Mouse (Mus musculus) kidney, embryonic 15.5 days (tissue): ENCODE measurements around the gene Prkar1b. TPM values are rescaled to one million over a fixed set of nuclear protein-coding genes. Genes with fewer than 3 reads are reported as not detected.
A peak's percentile ranks its signal among the peaks of the same experiment; 100 is the strongest.

Source experiments
- ATAC-seq: fragments of 200-750 bp; cut with Nextera tagmentation; replicated peaks from 2 replicates; pipeline ENCODE4 v1.8.0; 2017; ENCODE audit warnings: moderate TSS enrichment; ENCODE audit not compliant: low FRiP score
- H3K27ac ChIP-seq: fragments of 300-500 bp; sonication (generic); 2 replicates; pipeline ENCODE4 v1.5.1; 2015; ENCODE audit warnings: mild to moderate bottlenecking, inconsistent platforms
- H3K27me3 ChIP-seq: fragments of 300-500 bp; sonication (generic); 2 replicates; pipeline ENCODE4 v1.6.1; 2015; ENCODE audit warnings: inconsistent platforms
- H3K36me3 ChIP-seq: fragments of 300-500 bp; sonication (generic); 2 replicates; pipeline ENCODE4 v1.6.1; 2015; ENCODE audit warnings: inconsistent platforms
- H3K4me1 ChIP-seq: fragments of 300-500 bp; sonication (generic); 2 replicates; pipeline ENCODE4 v1.6.1; 2015; ENCODE audit warnings: inconsistent platforms
- H3K4me2 ChIP-seq: fragments of 300-500 bp; sonication (generic); 2 replicates; pipeline ENCODE4 v1.6.1; 2015; ENCODE audit warnings: moderate library complexity, mild to moderate bottlenecking, inconsistent platforms
- H3K4me3 ChIP-seq: fragments of 300-500 bp; sonication (generic); replicated peaks from 2 replicates; pipeline ENCODE4 v1.5.1; 2015; ENCODE audit warnings: mild to moderate bottlenecking, inconsistent platforms
- H3K9ac ChIP-seq: fragments of 300-500 bp; sonication (generic); 2 replicates; pipeline ENCODE4 v1.6.1; 2015; ENCODE audit warnings: mild to moderate bottlenecking, inconsistent platforms
- H3K9me3 ChIP-seq: fragments of 300-500 bp; sonication (generic); replicated peaks from 2 replicates; pipeline ENCODE4 v1.6.1; 2016; ENCODE audit warnings: inconsistent platforms
- WGBS: fragments of 180-500 bp; shearing (Covaris S2); methylation state at CpG from one replicate; pipeline ENCODE4 v1.1.7; 2015; ENCODE audit warnings: mixed read lengths; 5-methylcytosine and 5-hydroxymethylcytosine counted together
- polyA plus RNA-seq: library from polyadenylated mRNA; unstranded; fragments of >200 nt; fragmentation: Nextera tagmentation; extraction: Ambion mirVana; gene quantifications from 2 replicates; pipeline ENCODE4 v1.2.1, GENCODE M21; 2015

Gene Prkar1b
- polyA plus RNA-seq, 1 experiment from 2014 or later: 22.7 TPM

GRCm38 (mm10) chr5:139075791-139076190 is 74.0 kb downstream of the Prkar1b start:
- peak; percentile 3 for ATAC-seq
- Histone ChIP-seq H3K4me1 (peaks cover 54% of the 10 kb centered on the region), H3K4me2 (0 out of 2 replicates have a peak overlapping the region, but pooled peaks have one; percentile 3)

DNA sequence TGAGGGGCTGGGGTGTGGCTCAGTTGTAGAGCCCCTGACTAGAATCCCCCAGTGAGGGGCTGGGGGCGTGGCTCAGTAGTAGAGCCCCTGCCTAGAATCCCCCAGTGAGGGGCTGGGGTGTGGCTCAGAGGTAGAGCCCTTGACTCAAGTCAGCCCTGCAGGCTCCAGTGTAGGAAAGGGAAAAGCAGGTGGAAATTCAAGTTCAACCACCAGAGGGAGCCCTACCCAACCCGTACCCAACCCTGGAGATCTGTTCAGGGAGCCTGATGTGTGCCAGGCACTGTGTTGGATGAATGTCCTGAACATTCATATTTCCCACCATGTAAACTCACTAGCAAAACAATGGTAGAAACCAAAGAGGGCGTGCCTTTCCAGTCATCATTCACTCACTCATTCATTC is 74.7 kb downstream of the Prkar1b start:
- WGBS: 44% methylated on average over 3 of the region's 3 CpGs
- no peak overlapping the region for H3K4me3 ChIP-seq
- peak; percentile 45; the same call in 1 of the 2 replicates for ATAC-seq

More at GRCm38 (mm10) chr5:139075791-139076190, 74.0 kb downstream of the Prkar1b start:
- no peak overlapping the region for H3K27ac ChIP-seq
- H3K4me3 ChIP-seq: no peak overlapping the region
- H3K36me3 ChIP-seq: no peaks in the 10 kb centered on the region
- no peaks in the 10 kb centered on the region for H3K27me3 ChIP-seq
- no peak overlapping the region for H3K9ac ChIP-seq
- no peaks in the 10 kb centered on the region for H3K9me3 ChIP-seq
- 18% methylated on average over 9 of the region's 9 CpGs for WGBS

DNA sequence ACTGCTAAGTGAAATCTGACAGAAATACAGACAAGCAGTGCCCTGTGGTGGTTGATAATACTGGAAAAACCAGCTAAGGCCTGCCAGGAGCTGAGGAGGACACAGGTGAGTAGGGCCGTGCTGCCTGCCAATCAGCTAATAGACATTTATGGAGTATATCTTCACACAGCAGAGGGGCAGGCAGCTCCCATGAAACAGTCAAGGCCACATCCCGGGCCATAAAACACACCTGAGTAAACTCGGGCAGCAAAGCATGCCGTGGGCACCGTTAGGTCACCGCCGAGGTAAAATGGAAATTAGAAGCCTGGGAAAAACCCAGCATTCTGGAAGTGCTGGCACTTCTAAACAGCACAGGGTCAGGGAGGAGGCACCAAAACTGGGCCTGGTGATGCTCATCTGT is 75.8 kb downstream of the Prkar1b start:
- H3K9ac ChIP-seq: no peak overlapping the region
- no peak overlapping the region for H3K4me2 ChIP-seq
- H3K4me3 ChIP-seq: no peak overlapping the region
- no peaks in the 10 kb centered on the region for H3K36me3 ChIP-seq
- H3K27ac ChIP-seq: peak overlapping the region; percentile 60
- 36% methylated on average over 7 of the region's 7 CpGs for WGBS
- no peaks in the 10 kb centered on the region for H3K9me3 ChIP-seq
- peak; percentile 17; the same call in 1 of the 2 replicates for ATAC-seq
- H3K4me1 ChIP-seq: peaks cover 48% of the 10 kb centered on the region
- H3K27me3 ChIP-seq: no peaks in the 10 kb centered on the region

More for the DNA sequence above, 74.7 kb downstream of the Prkar1b start:
- no peak overlapping the region for H3K4me2 ChIP-seq
- H3K9me3 ChIP-seq: no peaks in the 10 kb centered on the region
- H3K27me3 ChIP-seq: no peaks in the 10 kb centered on the region
- no peak overlapping the region for H3K9ac ChIP-seq
- peaks cover 49% of the 10 kb centered on the region for H3K4me1 ChIP-seq
- no peak overlapping the region for H3K27ac ChIP-seq
- H3K36me3 ChIP-seq: no peaks in the 10 kb centered on the region

DNA sequence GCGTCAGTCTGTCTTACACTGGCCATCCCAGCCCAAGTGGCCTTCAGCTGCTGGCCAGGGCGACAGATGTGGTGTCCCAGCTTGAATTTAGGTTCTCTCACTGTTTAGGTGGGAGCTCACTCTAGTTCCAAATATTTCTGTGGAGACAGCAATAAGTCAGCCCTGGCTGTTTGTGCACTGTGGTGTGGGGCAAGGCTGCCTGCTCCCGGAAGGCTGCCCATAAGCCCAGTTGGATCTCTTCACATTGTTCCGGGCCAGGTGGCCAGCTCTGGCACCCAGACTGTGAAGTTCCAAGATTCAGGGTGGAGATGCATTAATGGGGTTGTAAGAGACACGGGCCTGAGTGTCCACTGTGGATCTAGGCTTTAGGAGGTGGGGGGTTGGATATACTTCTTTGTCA is 76.9 kb downstream of the Prkar1b start:
- H3K27me3 ChIP-seq: no peaks in the 10 kb centered on the region
- H3K9ac ChIP-seq: no peak overlapping the region
- no peak for ATAC-seq
- H3K4me3 ChIP-seq: no peak overlapping the region
- no peak overlapping the region for H3K4me2 ChIP-seq
- H3K36me3 ChIP-seq: no peaks in the 10 kb centered on the region
- peaks cover 43% of the 10 kb centered on the region for H3K4me1 ChIP-seq
- 87% methylated on average over 5 of the region's 5 CpGs for WGBS
- no peaks in the 10 kb centered on the region for H3K9me3 ChIP-seq
- no peak overlapping the region for H3K27ac ChIP-seq

GRCm38 (mm10) chr5:139066861-139067614 is 82.8 kb downstream of the Prkar1b start:
- H3K4me1 ChIP-seq: peaks cover 19% of the 10 kb centered on the region
- 0 out of 2 replicates have a peak overlapping the region, but pooled peaks have one; percentile 7 for H3K27ac ChIP-seq
- no peaks in the 10 kb centered on the region for H3K36me3 ChIP-seq
- peak; percentile 72 for ATAC-seq
- no peak overlapping the region for H3K9ac ChIP-seq
- 16% methylated on average over 7 of the region's 7 CpGs for WGBS
- H3K27me3 ChIP-seq: no peaks in the 10 kb centered on the region
- H3K9me3 ChIP-seq: no peaks in the 10 kb centered on the region
- H3K4me2 ChIP-seq: no peak overlapping the region
- H3K4me3 ChIP-seq: no peak overlapping the region

DNA sequence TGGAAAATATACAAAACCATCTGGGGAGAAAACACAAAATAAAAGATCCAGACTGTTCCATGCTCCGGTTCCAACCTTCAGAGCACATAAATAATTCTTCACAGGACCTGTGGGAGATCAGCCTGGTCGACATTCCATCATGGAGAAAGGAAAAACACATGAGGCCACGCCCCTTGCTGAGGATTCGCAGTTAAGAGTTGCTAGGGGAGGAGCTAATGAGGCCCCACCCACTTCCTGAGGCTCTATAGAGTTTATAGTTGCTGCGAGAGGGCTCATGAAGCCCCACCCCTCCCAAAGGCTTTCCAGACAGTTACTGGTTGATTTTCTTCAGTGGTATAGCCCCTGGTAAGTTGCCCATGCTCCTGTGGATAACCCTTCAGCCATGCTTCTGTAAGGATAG is 85.2 kb downstream of the Prkar1b start:
- WGBS: 54% methylated on average over 5 of the region's 5 CpGs
- peaks cover 32% of the 10 kb centered on the region for H3K4me1 ChIP-seq
- H3K27ac ChIP-seq: no peak overlapping the region
- no peaks in the 10 kb centered on the region for H3K27me3 ChIP-seq
- no peak overlapping the region for H3K9ac ChIP-seq
- H3K36me3 ChIP-seq: no peaks in the 10 kb centered on the region
- no peak overlapping the region for H3K4me2 ChIP-seq
- no peaks in the 10 kb centered on the region for H3K9me3 ChIP-seq
- ATAC-seq: no peak
- no peak overlapping the region for H3K4me3 ChIP-seq

GRCm38 (mm10) chr5:139061680-139062079 is 88.1 kb downstream of the Prkar1b start:
- H3K4me3 ChIP-seq: no peak overlapping the region
- no peaks in the 10 kb centered on the region for H3K27me3 ChIP-seq
- no peak overlapping the region for H3K9ac ChIP-seq
- H3K4me1 ChIP-seq: peaks cover 30% of the 10 kb centered on the region
- H3K9me3 ChIP-seq: no peaks in the 10 kb centered on the region
- no peak overlapping the region for H3K4me2 ChIP-seq
- ATAC-seq: no peak
- WGBS: 81% methylated on average over 5 of the region's 5 CpGs
- H3K27ac ChIP-seq: no peak overlapping the region
- H3K36me3 ChIP-seq: no peaks in the 10 kb centered on the region

- H3K4me2 ChIP-seq: no peak overlapping the region
- no peak overlapping the region for H3K4me3 ChIP-seq
- H3K4me1 ChIP-seq: peaks cover 32% of the 10 kb centered on the region
- no peaks in the 10 kb centered on the region for H3K36me3 ChIP-seq
- H3K27me3 ChIP-seq: no peaks in the 10 kb centered on the region
- H3K9me3 ChIP-seq: no peaks in the 10 kb centered on the region
- no peak overlapping the region for H3K27ac ChIP-seq
- ATAC-seq: no peak
- WGBS: 57% methylated on average over 12 of the region's 12 CpGs
- H3K9ac ChIP-seq: no peak overlapping the region
These were observed 89.2 kb downstream of the Prkar1b start for GRCm38 (mm10) chr5:139060460-139061051.

GRCm38 (mm10) chr5:139053176-139053575 is 96.6 kb downstream of the Prkar1b start:
- Histone ChIP-seq H3K4me3 (no peak overlapping the region), H3K4me2 (no peak overlapping the region), H3K9ac (no peak overlapping the region), H3K4me1 (peaks cover 13% of the 10 kb centered on the region), H3K27ac (no peak overlapping the region), H3K9me3 (no peaks in the 10 kb centered on the region), H3K36me3 (no peaks in the 10 kb centered on the region), H3K27me3 (no peaks in the 10 kb centered on the region)
- ATAC-seq: no peak
- WGBS: 87% methylated on average over 10 of the region's 10 CpGs

DNA sequence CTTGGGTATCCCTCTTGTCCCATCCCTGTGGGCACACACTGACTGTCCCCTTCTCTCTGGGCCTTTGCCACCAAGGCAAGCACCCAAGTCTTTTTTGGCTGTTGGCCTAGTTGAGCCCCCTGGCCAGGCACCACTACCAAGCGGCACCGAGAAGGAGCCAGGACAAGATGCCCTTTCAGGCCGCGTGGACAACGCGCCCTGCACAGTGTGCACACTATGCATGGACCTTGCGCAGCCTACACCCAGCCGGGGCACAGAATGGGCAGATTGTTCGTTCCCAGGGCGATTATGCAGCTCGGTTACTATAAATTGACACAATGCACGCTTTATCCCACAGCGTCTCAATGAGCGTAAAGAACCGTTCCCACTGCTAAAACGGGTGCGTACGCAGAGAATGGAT is 98.5 kb downstream of the Prkar1b start:
- Histone ChIP-seq H3K27me3 (no peaks in the 10 kb centered on the region), H3K9ac (no peak overlapping the region)

DNA sequence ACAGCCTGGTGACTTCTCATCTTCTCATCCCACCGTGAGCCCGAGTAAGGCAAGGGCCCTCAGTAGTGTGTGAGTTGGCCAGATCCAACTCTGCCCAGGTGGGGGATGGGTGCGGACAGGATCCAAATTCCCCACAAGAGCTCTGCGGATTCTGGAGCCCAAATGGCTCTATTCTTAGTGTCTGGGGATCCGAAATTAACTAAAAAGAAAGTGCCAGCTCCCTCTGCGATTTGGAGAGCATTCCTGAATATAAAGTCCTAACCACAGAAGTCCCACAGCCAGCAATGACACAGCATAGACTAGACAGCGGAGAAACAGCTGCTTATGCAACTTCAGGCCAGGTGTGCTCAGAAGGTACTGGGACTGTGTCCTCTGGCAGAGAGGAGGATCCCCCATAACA is 100.4 kb downstream of the Prkar1b start:
- Histone ChIP-seq H3K9me3 (no peaks in the 10 kb centered on the region), H3K27me3 (no peaks in the 10 kb centered on the region), H3K4me2 (no peak overlapping the region), H3K4me3 (no peak overlapping the region), H3K36me3 (0 out of 2 replicates have a peak, but pooled peaks cover under 1% of the 10 kb centered on the region), H3K9ac (no peak overlapping the region), H3K27ac (no peak overlapping the region), H3K4me1 (0 out of 2 replicates have a peak, but pooled peaks cover 3% of the 10 kb centered on the region)
- 82% methylated on average over 7 of the region's 7 CpGs for WGBS
- ATAC-seq: no peak

More for the DNA sequence above, 98.5 kb downstream of the Prkar1b start:
- WGBS: 94% methylated on average over 18 of the region's 18 CpGs
- no peaks in the 10 kb centered on the region for H3K36me3 ChIP-seq
- H3K4me2 ChIP-seq: no peak overlapping the region
- H3K4me3 ChIP-seq: no peak overlapping the region
- peaks cover 7% of the 10 kb centered on the region for H3K4me1 ChIP-seq
- no peak overlapping the region for H3K27ac ChIP-seq
- H3K9me3 ChIP-seq: no peaks in the 10 kb centered on the region
- ATAC-seq: no peak

DNA sequence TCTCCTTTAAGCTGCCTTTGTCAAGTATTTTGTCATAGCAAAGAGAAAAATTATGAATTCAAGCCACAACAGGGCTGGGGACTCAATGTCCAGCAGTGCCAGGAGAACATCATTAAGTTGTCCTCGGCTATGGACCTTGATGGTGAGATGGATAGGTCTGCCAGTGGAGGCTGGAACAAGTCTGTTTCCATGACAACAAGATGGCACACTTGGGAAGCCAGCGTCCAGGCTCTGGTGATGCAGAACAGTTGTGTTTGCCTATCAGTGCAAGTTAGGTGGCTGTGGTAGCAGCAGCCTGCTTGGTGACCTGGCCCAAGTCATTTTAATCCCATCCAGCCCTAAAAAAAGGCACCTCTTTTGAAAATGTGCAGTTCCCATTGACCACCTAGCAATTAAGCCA is 102.6 kb downstream of the Prkar1b start:
- no peaks in the 10 kb centered on the region for H3K9me3 ChIP-seq
- H3K9ac ChIP-seq: no peak overlapping the region
- H3K4me1 ChIP-seq: 0 out of 2 replicates have a peak, but pooled peaks cover 3% of the 10 kb centered on the region
- no peak for ATAC-seq
- WGBS: 36% methylated on average over 2 of the region's 2 CpGs
- 0 out of 2 replicates have a peak, but pooled peaks cover 2% of the 10 kb centered on the region for H3K36me3 ChIP-seq
- no peak overlapping the region for H3K27ac ChIP-seq
- no peak overlapping the region for H3K4me2 ChIP-seq
- H3K27me3 ChIP-seq: no peaks in the 10 kb centered on the region
- H3K4me3 ChIP-seq: no peak overlapping the region
